Mouse (Mus musculus): ENCODE results near the gene Tyms. TPM values are rescaled to one million over a fixed set of nuclear protein-coding genes. Genes with fewer than 3 reads are reported as not detected.

Gene Tyms
- polyA plus RNA-seq, 1 experiment = 35.1 TPM

DNA sequence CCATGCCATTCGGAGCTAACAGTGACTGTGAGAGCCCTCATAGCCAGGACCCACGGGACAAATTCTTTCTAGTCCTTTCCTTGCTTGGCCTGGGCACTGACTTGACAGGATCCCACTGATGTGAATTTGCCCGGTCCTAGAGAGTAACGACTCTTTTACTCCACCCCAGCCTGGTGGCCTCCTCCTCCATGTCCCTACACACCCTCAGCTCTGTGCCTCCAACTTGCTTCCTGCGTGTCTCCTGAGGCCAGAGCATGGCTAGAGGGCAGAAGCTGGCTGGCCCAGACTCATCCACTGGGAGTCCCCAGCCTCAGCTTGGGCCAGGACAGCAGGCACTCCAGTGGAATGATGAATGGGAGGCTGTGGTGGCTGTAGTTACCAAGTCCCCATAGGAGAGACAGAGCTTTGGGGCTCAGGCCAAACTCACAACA is 34.2 kb upstream of the Tyms start:
- Histone ChIP-seq H3K27me3 (replicated peaks; ENCODE audit: control insufficient read depth, insufficient read depth, low read length) (0 out of 2 replicates have a peak, but pooled peaks cover 1% of the 10 kb centered on the region), H3K4me3 (ENCODE audit: insufficient read depth, low read depth, low read length) (no peak overlapping the region), H3K4me1 (ENCODE audit: control insufficient read depth, insufficient read depth, low read length) (no peaks in the 10 kb centered on the region), H3K27ac (ENCODE audit: insufficient read depth, low read depth, low read length) (no peak overlapping the region), H3K36me3 (ENCODE audit: control insufficient read depth, insufficient read depth, low read length) (no peaks in the 10 kb centered on the region)
- no peak for TF ChIP-seq POLR2A (IDR thresholded peaks at IDR 0.05; ENCODE audit: low read depth, low read length)
- TF ChIP-seq CTCF (conservative IDR thresholded peaks at IDR 0.05; ENCODE audit: insufficient read depth, insufficient read length, low read depth, low read length) = no peak
- 37% methylated on average over 5 of the region's 5 CpGs for WGBS
- no peak for DNase-seq

DNA sequence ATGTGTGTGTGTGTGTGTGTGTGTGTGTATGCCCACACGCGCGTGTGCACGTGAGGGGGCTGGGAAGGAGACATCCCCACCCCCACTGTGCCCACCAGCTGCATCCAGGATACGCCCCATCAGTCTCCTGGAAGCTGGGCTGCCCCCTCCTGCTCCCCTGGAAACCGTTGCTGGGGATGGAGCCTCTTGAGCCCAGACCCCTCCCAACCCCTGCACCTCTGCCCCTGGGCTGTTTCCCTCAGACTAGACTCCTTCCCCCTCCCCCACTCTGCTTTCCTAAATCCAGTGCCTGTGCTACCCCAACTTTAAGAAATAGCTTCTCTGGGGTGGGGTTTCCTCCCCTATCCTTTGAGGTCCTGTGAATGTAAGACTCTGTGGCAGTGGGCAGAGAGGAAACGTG is 33.8 kb upstream of the Tyms start:
- Histone ChIP-seq H3K4me1 (ENCODE audit: control insufficient read depth, insufficient read depth, low read length) (no peaks in the 10 kb centered on the region), H3K4me3 (ENCODE audit: insufficient read depth, low read depth, low read length) (no peak overlapping the region), H3K36me3 (ENCODE audit: control insufficient read depth, insufficient read depth, low read length) (no peaks in the 10 kb centered on the region), H3K27ac (ENCODE audit: insufficient read depth, low read depth, low read length) (no peak overlapping the region), H3K27me3 (replicated peaks; ENCODE audit: control insufficient read depth, insufficient read depth, low read length) (0 out of 2 replicates have a peak, but pooled peaks cover 1% of the 10 kb centered on the region)
- TF ChIP-seq POLR2A (IDR thresholded peaks at IDR 0.05; ENCODE audit: low read depth, low read length) = no peak
- TF ChIP-seq CTCF (conservative IDR thresholded peaks at IDR 0.05; ENCODE audit: insufficient read depth, insufficient read length, low read depth, low read length) = no peak
- no peak for DNase-seq
- WGBS = 50% methylated on average over 7 of the region's 7 CpGs

DNA sequence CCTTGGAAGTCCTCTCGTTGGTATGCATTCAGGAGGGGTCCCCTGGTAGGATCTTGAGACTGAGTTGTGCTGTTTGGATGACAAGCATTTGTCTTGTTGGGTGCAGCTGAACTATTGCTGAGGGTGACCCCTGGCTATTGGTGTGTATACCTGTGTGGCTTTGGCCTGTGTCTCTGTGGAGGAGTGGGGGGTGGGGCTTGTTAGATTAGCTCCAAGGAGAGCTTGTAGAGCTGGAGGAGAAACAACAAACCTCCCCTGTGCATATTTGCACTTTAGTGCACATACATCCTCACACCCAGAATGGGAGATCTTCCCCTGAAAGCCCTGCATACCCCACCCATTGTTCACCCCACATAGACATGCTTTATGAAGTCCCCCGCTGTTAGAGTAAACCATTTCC is 33.3 kb upstream of the Tyms start:
- H3K27ac ChIP-seq (ENCODE audit: insufficient read depth, low read depth, low read length) = no peak overlapping the region
- DNase-seq = no peak
- TF ChIP-seq POLR2A (IDR thresholded peaks at IDR 0.05; ENCODE audit: low read depth, low read length) (no peak), CTCF (conservative IDR thresholded peaks at IDR 0.05; ENCODE audit: insufficient read depth, insufficient read length, low read depth, low read length) (no peak)
- no peak overlapping the region for H3K4me3 ChIP-seq (ENCODE audit: insufficient read depth, low read depth, low read length)
- 0 out of 2 replicates have a peak, but pooled peaks cover 1% of the 10 kb centered on the region for H3K27me3 ChIP-seq (replicated peaks; ENCODE audit: control insufficient read depth, insufficient read depth, low read length)
- H3K36me3 ChIP-seq (ENCODE audit: control insufficient read depth, insufficient read depth, low read length) = no peaks in the 10 kb centered on the region
- WGBS = 61% methylated on average over 2 of the region's 2 CpGs
- H3K4me1 ChIP-seq (ENCODE audit: control insufficient read depth, insufficient read depth, low read length) = no peaks in the 10 kb centered on the region

DNA sequence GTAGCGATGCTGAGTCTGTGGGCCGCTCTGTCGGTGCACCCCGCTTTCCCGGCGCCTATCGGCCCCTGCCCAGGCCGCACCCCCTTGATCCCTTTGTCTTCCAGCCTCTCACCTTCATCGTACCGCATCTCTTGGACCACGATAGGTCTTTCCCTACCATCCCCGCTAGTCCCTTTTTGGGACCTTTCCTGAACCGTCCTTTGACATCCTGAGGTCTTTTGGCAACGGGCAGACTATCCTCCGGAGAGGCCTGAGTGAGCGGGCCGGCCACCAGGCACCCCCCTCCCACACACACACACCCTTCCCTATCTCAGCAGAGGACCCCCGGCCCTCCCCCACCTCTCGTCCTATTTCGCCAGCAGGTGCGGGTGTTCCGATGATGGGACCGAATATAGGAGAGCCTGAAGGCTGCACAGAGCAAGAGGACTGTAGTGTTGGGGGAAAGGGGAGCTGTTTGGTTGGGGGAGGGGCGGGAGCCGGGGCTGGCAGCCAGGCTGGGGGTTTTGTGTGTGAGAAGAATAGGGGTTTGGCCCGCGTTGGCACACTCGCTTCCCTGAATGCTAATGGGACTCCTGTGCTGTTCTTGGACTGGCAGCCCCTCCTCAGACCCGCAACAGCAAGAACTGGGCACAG is 32.4 kb upstream of the Tyms start, which contains the start of gene 3110082J24Rik:
3110082J24Rik (minus strand) TSS at position 419 of the 633 bp plus-strand sequence.
- TF ChIP-seq POLR2A (IDR thresholded peaks at IDR 0.05; ENCODE audit: low read depth, low read length) (no peak), CTCF (conservative IDR thresholded peaks at IDR 0.05; ENCODE audit: insufficient read depth, insufficient read length, low read depth, low read length) (no peak)
- Histone ChIP-seq H3K27me3 (replicated peaks; ENCODE audit: control insufficient read depth, insufficient read depth, low read length) (0 out of 2 replicates have a peak, but pooled peaks cover 1% of the 10 kb centered on the region), H3K36me3 (ENCODE audit: control insufficient read depth, insufficient read depth, low read length) (no peaks in the 10 kb centered on the region), H3K27ac (ENCODE audit: insufficient read depth, low read depth, low read length) (no peak within 1 kb of the TSS), H3K4me1 (ENCODE audit: control insufficient read depth, insufficient read depth, low read length) (no peaks in the 10 kb centered on the region), H3K4me3 (ENCODE audit: insufficient read depth, low read depth, low read length) (peak within 1 kb of the TSS; percentile 22; the same call in 1 of the 2 replicates)
- WGBS = 8% methylated on average over 29 of the region's 29 CpGs
- DNase-seq = no peak

DNA sequence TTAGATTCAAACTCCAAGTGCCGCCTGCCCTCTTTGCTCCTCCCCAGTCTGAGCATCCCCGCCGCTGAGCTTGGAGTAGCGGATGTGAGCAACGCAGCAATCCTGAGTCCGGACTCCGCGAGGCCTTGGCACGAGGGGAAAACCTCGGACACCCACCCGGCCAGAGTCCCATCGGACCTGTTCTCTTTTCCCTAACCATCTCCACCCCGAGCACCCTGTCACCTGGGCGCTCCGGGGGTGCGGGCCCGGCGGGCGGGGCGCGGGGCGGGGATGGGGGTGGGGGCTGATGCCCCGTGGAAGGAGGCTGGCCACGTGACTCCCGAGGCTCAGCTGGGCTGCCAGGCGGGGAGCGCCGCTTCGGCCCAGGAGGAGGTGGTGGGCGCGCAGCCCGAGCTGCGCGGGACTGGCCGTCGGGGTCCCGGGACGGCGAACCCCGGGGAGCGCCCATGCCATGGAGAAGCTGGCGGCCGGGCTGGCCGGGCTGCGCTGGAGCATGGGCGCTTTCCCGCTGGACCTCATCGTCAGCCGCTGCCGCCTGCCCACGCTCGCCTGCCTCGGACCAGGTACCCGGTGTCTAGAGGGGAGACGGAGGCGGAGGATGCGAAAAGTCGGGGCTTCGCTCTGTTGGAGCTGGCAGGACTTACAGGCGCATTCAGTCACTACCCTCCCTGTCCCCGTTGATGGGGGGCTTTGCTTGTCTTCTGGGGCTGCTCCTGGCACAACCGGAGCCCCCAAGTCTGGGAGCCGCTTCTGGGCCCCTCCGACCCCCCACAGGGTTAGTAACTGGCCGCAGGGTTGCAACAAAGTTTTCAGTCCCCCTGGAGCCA is 31.6 kb upstream of the Tyms start, which contains the start of gene Garem2:
Garem2 (plus strand) TSS at position 321 of the 827 bp plus-strand sequence.
- H3K4me3 ChIP-seq (ENCODE audit: insufficient read depth, low read depth, low read length) = peak within 1 kb of the TSS; percentile 22; the same call in 1 of the 2 replicates
- WGBS = 2% methylated on average over 62 of the region's 65 CpGs
- H3K36me3 ChIP-seq (ENCODE audit: control insufficient read depth, insufficient read depth, low read length) = no peaks in the 10 kb centered on the region

DNA sequence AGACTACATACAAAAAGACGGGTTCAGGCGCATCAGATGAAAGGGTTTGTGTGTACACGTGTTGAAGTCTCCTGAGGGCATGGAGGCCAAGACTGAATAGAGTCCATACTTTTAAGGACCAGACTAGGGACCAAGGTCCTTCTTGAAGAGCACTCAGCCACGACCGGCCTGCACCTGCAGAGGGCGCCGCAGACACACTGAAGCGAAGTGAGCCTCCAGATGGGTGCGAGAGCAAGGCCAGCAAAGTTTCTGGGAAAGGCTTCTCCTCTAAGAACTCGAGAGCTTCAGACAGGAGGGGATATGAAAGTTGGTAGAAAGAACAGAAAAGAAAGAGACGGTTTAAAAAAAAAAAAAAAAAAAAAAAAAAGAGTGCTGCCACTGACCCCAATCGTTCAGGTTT is 30.9 kb upstream of the Tyms start:
- no peak overlapping the region for H3K27ac ChIP-seq (ENCODE audit: insufficient read depth, low read depth, low read length)
- H3K36me3 ChIP-seq (ENCODE audit: control insufficient read depth, insufficient read depth, low read length) = no peaks in the 10 kb centered on the region
- 8% methylated on average over 12 of the region's 12 CpGs for WGBS
- peak; percentile 57 for DNase-seq
- no peak overlapping the region for H3K4me3 ChIP-seq (ENCODE audit: insufficient read depth, low read depth, low read length)
- H3K27me3 ChIP-seq (replicated peaks; ENCODE audit: control insufficient read depth, insufficient read depth, low read length) = 0 out of 2 replicates have a peak, but pooled peaks cover 1% of the 10 kb centered on the region
- H3K4me1 ChIP-seq (ENCODE audit: control insufficient read depth, insufficient read depth, low read length) = no peaks in the 10 kb centered on the region
- TF ChIP-seq CTCF (conservative IDR thresholded peaks at IDR 0.05; ENCODE audit: insufficient read depth, insufficient read length, low read depth, low read length) (peak; percentile 73), POLR2A (IDR thresholded peaks at IDR 0.05; ENCODE audit: low read depth, low read length) (no peak)

More for the DNA sequence above, 31.6 kb upstream of the Tyms start, which contains the start of gene Garem2:
- no peaks in the 10 kb centered on the region for H3K4me1 ChIP-seq (ENCODE audit: control insufficient read depth, insufficient read depth, low read length)
- DNase-seq = no peak
- TF ChIP-seq POLR2A (IDR thresholded peaks at IDR 0.05; ENCODE audit: low read depth, low read length) = no peak
- no peak for TF ChIP-seq CTCF (conservative IDR thresholded peaks at IDR 0.05; ENCODE audit: insufficient read depth, insufficient read length, low read depth, low read length)
- H3K27me3 ChIP-seq (replicated peaks; ENCODE audit: control insufficient read depth, insufficient read depth, low read length) = 0 out of 2 replicates have a peak, but pooled peaks cover 1% of the 10 kb centered on the region
- no peak within 1 kb of the TSS for H3K27ac ChIP-seq (ENCODE audit: insufficient read depth, low read depth, low read length)

DNA sequence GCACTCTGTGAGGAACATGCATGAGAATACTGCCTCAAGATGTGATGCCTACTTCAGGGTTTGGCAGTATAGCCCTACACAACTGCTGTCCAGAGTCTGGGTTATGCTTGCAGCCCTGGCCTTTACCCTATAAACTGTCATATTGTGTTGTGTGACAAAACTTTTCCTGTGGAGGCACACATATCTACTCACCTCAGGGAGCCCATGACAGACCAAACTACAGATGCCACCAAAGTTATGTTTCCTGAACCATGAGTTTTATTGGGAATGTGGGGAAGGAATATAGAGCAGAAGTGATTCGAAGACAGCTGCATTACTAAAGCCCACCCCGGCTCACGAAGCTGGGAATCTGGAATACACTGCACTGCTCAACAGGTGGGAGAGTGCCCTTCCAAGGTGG is 29.9 kb upstream of the Tyms start:
- H3K36me3 ChIP-seq (ENCODE audit: control insufficient read depth, insufficient read depth, low read length) = no peaks in the 10 kb centered on the region
- no peak for TF ChIP-seq POLR2A (IDR thresholded peaks at IDR 0.05; ENCODE audit: low read depth, low read length)

More for the DNA sequence above, 29.9 kb upstream of the Tyms start:
- Histone ChIP-seq H3K4me3 (ENCODE audit: insufficient read depth, low read depth, low read length) (no peak overlapping the region), H3K27ac (ENCODE audit: insufficient read depth, low read depth, low read length) (no peak overlapping the region), H3K27me3 (replicated peaks; ENCODE audit: control insufficient read depth, insufficient read depth, low read length) (0 out of 2 replicates have a peak, but pooled peaks cover 1% of the 10 kb centered on the region), H3K4me1 (ENCODE audit: control insufficient read depth, insufficient read depth, low read length) (no peaks in the 10 kb centered on the region)
- DNase-seq = no peak
- 86% methylated on average over 3 of the region's 3 CpGs for WGBS
